Mouse (Mus musculus): ENCODE measurements around the gene Kcmf1. TPM values are rescaled to one million over a fixed set of nuclear protein-coding genes. Genes with fewer than 3 reads are reported as not detected.
"Not testable (repeated sequence)": the region's sequence is repeated elsewhere in the genome, so short reads cannot be mapped to it uniquely, and the experiment has no call there.

The Kcmf1 gene
- polyA plus RNA-seq, 1 experiment from 2014 or later: 32.3 TPM

DNA sequence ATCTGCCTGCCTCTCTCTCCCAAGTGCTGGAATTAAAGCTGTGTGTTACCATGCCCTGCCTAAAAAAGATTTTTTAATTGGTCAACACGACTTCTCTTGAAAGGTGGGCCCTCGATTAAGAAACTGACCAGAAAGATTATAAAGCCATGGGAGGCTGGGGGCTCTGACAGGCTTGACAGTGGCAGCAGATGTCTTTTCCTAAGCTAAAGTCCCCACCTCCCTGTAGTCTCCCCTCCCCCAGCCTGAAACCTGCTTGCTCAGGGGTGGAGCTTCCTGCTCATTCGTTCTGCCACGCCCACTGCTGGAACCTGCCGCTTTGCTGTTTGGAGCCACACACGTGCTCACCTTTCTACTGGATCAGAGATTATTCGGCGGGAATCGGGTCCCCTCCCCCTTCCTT is 71.7 kb downstream of the Kcmf1 start:
- Histone ChIP-seq H3K4me1 (peaks cover 17% of the 10 kb centered on the region), H3K27me3 (replicated peaks; ENCODE audit: low read depth, poor library complexity, severe bottlenecking) (peaks cover 22% of the 10 kb centered on the region)
- 5% methylated on average over 9 of the region's 9 CpGs for WGBS
- H3K9me3 ChIP-seq; H3K27ac ChIP-seq (replicated peaks); DNase-seq (ENCODE audit: low spot score); H3K36me3 ChIP-seq (replicated peaks); H3K4me3 ChIP-seq: not testable (repeated sequence)

DNA sequence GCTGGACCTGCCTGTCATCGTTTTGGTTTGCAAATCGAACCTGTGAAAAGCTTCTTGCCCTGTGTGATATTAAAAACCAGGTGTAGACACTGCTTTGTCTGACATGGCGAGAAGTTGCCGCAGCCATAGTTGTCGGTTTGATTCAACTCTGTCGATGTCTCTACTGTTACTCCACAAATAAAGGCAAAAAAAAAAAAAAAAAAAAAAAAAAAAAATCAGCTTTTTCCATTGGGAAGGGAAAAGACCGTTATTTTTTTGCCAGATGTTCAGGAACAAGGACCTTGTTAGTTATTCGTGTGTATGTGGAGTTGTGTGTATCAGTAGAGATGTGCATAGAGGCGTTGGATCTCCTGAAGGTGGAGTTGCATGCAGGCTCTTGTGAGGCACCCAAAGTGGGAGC is 74.0 kb downstream of the Kcmf1 start:
- Histone ChIP-seq H3K27ac (replicated peaks) (no peak overlapping the region; the same call in 1 of the 2 replicates), H3K9me3 (peaks cover 3% of the 10 kb centered on the region; the same call in 1 of the 2 replicates), H3K4me3 (peak overlapping the region; percentile 52), H3K27me3 (replicated peaks; ENCODE audit: low read depth, poor library complexity, severe bottlenecking) (peaks cover 22% of the 10 kb centered on the region), H3K4me1 (peaks cover 17% of the 10 kb centered on the region), H3K36me3 (replicated peaks) (no peaks in the 10 kb centered on the region)
- DNase-seq (ENCODE audit: low spot score): no peak
- WGBS: 51% methylated on average over 9 of the region's 9 CpGs

DNA sequence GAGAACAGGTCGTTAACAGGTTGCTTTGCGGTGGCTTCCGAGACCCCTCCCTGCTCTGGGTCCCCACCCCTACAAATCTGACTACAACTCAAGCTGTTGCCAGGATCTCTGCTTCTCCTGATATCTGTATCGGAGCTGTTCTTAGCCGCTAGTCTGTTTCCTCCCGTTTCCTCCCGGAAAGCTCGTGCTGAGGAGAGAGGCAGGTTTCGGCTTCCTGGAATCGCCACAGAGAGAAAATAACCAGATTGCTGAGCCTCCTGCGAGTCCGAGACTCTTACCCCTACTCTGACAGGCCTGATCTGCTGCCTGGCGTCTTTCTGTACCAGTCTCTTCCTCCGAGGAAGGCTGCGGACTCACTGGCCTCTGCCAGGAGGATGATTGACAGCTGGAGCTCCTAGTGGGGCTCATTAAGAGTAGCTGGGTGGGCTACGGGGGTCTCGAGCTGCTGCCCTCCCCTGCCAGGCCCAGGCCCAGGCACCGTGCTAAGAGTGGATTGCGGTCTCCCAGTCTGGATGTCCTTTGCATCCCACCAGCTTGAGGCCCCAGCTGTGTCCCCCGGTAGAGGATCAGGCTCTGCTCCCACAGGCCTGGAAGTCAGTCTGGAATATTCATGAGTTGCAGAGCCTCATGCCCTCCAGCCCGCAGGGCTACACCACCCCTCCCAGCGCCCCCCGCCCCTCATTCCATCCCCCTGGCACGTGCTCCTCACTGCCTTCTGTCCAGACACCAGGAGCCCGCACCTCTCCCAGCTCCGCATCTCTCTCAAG is 74.6 kb downstream of the Kcmf1 start:
- Histone ChIP-seq H3K36me3 (replicated peaks) (no peaks in the 10 kb centered on the region), H3K27ac (replicated peaks) (peak overlapping the region; percentile 78), H3K27me3 (replicated peaks; ENCODE audit: low read depth, poor library complexity, severe bottlenecking) (peaks cover 22% of the 10 kb centered on the region), H3K4me3 (peak overlapping the region; percentile 52), H3K4me1 (peaks cover 17% of the 10 kb centered on the region), H3K9me3 (peaks cover 3% of the 10 kb centered on the region; the same call in 1 of the 2 replicates)
- WGBS: 5% methylated on average over 26 of the region's 26 CpGs
- peak; percentile 55 for DNase-seq (ENCODE audit: low spot score)

DNA sequence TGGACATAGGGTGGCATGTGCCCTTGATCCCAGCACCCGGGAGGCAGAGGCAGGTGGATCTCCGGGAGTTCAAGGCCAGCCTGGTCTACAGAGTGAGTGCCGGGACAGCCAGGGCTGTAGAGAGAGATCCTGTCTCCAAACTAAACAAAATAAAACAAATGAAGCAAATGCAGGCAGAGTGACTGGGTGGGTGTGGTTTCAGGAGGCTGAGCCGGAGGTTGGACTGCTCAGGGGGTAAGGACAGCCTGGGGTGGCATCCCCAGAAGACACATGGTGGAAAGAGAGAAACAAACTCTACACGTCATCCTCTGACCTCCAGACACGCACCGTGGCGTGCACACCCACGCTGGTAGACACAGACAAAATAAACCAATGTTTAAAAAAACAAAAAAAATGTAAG is 86.3 kb downstream of the Kcmf1 start:
- H3K36me3 ChIP-seq (replicated peaks): no peaks in the 10 kb centered on the region
- DNase-seq (ENCODE audit: low spot score): no peak
- H3K27ac ChIP-seq (replicated peaks): no peak overlapping the region
- H3K27me3 ChIP-seq (replicated peaks; ENCODE audit: low read depth, poor library complexity, severe bottlenecking): no peaks in the 10 kb centered on the region
- no peaks in the 10 kb centered on the region for H3K4me1 ChIP-seq
- H3K9me3 ChIP-seq: no peaks in the 10 kb centered on the region
- no peak overlapping the region for H3K4me3 ChIP-seq
- 79% methylated on average over 9 of the region's 9 CpGs for WGBS

DNA sequence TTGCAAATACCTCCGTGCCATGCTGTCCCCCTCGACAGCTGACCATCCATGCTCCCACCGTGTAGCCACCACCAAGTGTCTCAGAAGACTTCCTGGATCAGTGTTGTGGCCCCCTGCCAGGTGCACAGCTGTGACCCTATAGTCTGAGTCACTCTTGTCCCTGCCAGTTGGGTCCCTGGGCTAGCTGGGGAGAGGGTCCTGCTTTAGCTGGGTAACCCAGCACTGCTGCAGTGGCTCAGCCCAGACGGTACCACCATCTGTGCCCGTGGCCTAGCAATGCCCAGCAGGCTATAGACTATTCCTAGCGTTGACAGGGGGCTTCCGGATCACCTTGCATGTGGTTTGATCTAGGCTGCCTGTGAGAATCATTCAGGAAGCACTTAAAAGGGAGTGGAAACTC is 89.5 kb downstream of the Kcmf1 start:
- no peak overlapping the region for H3K27ac ChIP-seq (replicated peaks)
- H3K4me1 ChIP-seq: no peaks in the 10 kb centered on the region
- no peaks in the 10 kb centered on the region for H3K27me3 ChIP-seq (replicated peaks; ENCODE audit: low read depth, poor library complexity, severe bottlenecking)
- no peaks in the 10 kb centered on the region for H3K36me3 ChIP-seq (replicated peaks)
- no peak overlapping the region for H3K4me3 ChIP-seq
- WGBS: 79% methylated on average over 7 of the region's 7 CpGs
- no peak for DNase-seq (ENCODE audit: low spot score)
- no peaks in the 10 kb centered on the region for H3K9me3 ChIP-seq

DNA sequence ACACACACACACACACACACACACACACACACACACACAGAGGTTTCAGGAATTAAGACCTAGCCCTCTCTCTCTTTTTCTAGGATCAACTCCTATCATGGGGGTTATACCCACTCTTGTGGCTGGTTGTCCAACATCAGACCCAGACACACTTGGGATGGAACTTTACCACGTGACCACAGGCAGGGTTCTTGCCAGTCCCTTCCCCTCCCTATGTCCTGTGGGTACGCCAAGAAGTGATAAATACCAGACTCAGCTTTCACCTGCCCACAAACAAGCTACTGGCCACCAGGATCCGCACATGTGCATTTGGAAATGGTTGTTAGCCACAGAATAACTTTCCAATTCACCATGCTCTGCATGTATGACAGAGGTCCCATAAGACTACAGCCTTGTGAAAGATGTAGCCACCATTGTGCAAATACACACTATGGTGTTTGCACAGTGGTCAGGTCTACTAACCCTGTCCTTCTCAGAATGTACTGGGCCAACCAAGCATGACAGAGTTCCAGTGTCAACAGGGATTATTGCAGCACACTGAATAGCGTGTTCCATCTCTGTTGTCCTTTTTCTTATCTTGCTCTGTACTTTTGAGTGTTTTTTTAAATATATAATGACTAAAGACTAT is 90.1 kb downstream of the Kcmf1 start:
- H3K27me3 ChIP-seq (replicated peaks; ENCODE audit: low read depth, poor library complexity, severe bottlenecking): no peaks in the 10 kb centered on the region
- H3K27ac ChIP-seq (replicated peaks): no peak overlapping the region
- no peak for DNase-seq (ENCODE audit: low spot score)
- H3K4me1 ChIP-seq: no peaks in the 10 kb centered on the region
- H3K9me3 ChIP-seq: no peaks in the 10 kb centered on the region
- no peak overlapping the region for H3K4me3 ChIP-seq
- no peaks in the 10 kb centered on the region for H3K36me3 ChIP-seq (replicated peaks)
- 77% methylated on average over 4 of the region's 4 CpGs for WGBS

DNA sequence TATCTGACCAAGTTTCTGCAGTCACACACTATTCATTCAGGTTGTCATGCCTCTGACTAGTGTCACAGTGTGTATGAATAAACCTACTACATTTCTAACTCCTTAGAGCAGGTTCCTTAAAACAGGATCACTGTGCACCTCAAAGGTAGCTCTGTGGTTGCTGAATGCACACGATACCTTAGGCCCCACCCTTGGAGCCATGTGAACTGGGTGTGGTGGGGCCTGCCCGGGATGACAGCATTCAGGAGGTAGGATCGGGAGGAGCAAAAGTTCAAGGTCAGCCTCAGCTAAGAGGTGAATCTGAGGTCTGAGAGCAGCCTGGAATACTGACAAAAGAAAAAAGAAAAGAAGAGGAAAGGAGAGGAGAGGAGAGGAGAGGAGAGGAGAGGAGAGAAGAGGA is 91.4 kb downstream of the Kcmf1 start:
- H3K9me3 ChIP-seq: no peaks in the 10 kb centered on the region
- no peak overlapping the region for H3K27ac ChIP-seq (replicated peaks)
- 71% methylated on average over 3 of the region's 3 CpGs for WGBS
- H3K4me3 ChIP-seq: no peak overlapping the region
- no peak for DNase-seq (ENCODE audit: low spot score)
- no peaks in the 10 kb centered on the region for H3K36me3 ChIP-seq (replicated peaks)
- H3K27me3 ChIP-seq (replicated peaks; ENCODE audit: low read depth, poor library complexity, severe bottlenecking): no peaks in the 10 kb centered on the region
- no peaks in the 10 kb centered on the region for H3K4me1 ChIP-seq

DNA sequence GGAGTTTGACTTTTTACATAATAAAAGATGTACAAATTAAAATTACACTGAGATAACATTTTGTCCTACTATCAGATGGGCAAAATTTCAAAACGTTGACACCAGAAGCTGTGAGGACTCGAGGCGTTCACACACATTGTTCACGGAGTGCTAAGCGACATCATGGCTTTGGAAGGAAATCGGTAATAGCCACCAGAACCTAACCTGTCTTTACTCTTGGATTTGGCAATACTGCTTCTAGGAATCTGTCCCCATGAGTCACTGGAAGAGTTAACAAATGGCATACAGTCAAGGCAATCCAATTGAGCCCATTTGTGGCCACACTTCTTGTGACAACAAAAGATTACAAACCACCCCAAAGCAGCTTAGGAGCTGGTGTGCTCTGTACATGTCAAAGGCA is 96.1 kb downstream of the Kcmf1 start:
- Histone ChIP-seq H3K36me3 (replicated peaks) (no peaks in the 10 kb centered on the region), H3K27me3 (replicated peaks; ENCODE audit: low read depth, poor library complexity, severe bottlenecking) (no peaks in the 10 kb centered on the region), H3K4me3 (no peak overlapping the region), H3K9me3 (no peaks in the 10 kb centered on the region), H3K27ac (replicated peaks) (no peak overlapping the region), H3K4me1 (no peaks in the 10 kb centered on the region)
- 89% methylated on average over 6 of the region's 6 CpGs for WGBS
- DNase-seq (ENCODE audit: low spot score): no peak

DNA sequence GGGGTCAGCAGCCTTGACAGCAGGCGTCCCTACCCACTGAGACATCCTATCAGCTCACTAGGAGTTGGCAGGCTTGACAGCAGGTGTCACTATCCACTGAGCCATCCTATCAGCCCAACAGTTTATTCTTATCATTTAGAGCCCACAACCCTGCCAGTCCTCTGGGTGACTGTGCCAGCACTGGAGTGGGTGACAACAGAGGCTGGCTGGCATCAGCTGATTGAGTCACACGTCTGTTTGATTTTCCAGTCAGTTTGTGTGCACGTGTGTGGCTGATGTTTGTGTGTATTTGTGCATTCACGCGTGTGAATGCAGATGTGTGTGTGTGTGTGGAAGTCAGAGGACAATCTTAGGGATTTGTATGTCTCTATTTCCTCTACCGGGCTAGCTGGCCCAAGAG is 97.7 kb downstream of the Kcmf1 start:
- DNase-seq (ENCODE audit: low spot score): no peak

DNA sequence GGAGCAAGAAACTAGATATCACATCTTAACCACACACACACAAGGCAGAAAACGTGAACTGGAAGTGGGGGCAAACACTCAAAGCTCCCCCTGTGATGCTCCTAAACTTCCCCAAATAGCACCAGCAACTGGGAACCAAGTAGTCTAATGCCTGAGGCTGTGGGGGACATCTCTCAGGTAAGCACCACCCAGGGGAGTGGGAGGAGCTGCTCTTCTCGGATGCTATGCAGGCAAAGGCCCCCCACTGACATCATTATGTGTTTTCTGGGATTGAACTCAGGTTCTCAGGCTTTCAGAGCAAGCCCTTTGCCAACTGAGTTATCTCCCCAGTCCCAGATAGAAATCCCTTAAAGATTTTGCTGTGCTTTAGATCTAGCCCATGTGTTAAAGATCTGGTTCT is 99.1 kb downstream of the Kcmf1 start:
- 46% methylated on average over 2 of the region's 2 CpGs for whole genome bisulfite sequencing
- no peaks in the 10 kb centered on the region for H3K36me3 ChIP-seq (replicated peaks)
- H3K27me3 ChIP-seq (replicated peaks; ENCODE audit: low read depth, poor library complexity, severe bottlenecking): no peaks in the 10 kb centered on the region
- peaks cover under 1% of the 10 kb centered on the region; the same call in 1 of the 2 replicates for H3K4me1 ChIP-seq
- DNase-seq (ENCODE audit: low spot score): no peak
- no peak overlapping the region for H3K4me3 ChIP-seq
- no peaks in the 10 kb centered on the region for H3K9me3 ChIP-seq
- H3K27ac ChIP-seq (replicated peaks): no peak overlapping the region

More for the DNA sequence above, 97.7 kb downstream of the Kcmf1 start:
- Histone ChIP-seq H3K4me3 (no peak overlapping the region), H3K36me3 (replicated peaks) (no peaks in the 10 kb centered on the region), H3K27ac (replicated peaks) (no peak overlapping the region), H3K27me3 (replicated peaks; ENCODE audit: low read depth, poor library complexity, severe bottlenecking) (no peaks in the 10 kb centered on the region), H3K4me1 (no peaks in the 10 kb centered on the region), H3K9me3 (no peaks in the 10 kb centered on the region)
- WGBS: 89% methylated on average over 6 of the region's 6 CpGs

DNA sequence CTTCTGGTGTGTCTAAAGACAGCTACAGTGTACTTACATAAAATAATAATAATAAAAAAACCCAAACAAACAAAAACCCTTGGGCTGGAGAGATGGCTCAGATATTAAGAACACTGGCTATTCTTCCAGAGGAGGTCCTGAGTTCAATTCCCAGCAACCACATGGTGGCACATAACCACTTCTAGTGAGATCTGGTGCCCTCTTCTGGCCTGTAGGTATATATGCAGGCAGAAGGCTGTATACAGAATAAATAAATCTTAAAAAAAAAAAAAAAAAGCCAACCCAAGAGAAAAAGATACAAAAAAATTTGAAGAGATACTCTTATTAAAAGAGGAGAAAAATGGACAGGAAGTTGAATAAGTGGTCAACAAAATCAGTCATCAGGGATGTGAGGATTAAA is 102.0 kb downstream of the Kcmf1 start:
- H3K27me3 ChIP-seq (replicated peaks; ENCODE audit: low read depth, poor library complexity, severe bottlenecking): no peaks in the 10 kb centered on the region; the same call in 1 of the 2 replicates
- no peaks in the 10 kb centered on the region for H3K36me3 ChIP-seq (replicated peaks)
- H3K4me3 ChIP-seq: no peak overlapping the region
- no peak for DNase-seq (ENCODE audit: low spot score)
- no peak overlapping the region for H3K27ac ChIP-seq (replicated peaks)
- no peaks in the 10 kb centered on the region for H3K9me3 ChIP-seq
- peaks cover 10% of the 10 kb centered on the region for H3K4me1 ChIP-seq

DNA sequence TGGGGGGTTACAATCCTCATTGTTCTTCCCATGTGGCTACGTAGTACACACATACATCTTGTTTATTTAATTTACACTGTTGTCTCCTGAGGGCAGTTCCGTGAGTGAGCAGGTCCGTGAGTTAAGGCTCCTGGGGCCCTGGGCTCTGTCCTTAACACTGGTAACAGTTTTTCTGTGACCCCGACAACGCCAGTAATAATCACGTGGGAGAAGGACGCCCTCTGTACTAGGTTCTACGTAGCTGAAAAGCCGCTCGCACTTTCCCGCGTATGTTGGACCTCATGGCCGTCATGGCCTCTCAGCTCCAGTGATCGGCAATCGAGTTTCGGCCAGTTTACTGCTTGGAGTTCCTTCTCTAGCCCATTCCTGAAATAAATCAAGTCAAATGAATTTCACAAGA is 104.3 kb downstream of the Kcmf1 start:
- 49% methylated on average over 16 of the region's 16 CpGs for WGBS
- H3K27ac ChIP-seq (replicated peaks): peak overlapping the region; percentile 14; the same call in 1 of the 2 replicates

DNA sequence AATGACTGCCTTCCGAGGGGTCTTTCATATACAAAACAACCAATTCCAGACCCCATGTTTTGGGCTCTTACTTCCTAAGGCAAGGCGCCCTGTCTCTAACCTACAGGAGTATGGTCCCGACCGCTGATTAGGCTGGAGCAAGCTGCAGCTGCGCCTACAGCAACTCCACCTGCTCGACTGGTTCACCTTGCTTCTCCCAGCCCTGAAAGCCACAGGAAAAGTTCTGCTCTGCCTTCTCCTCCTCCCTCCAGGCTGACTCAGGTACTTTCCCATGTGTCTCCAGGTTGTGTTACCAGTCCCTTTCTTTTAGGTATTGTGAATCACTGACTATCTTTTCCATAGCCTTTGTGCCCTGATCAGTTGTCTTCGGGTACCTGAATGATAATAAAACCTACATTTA is 104.9 kb downstream of the Kcmf1 start:
- Histone ChIP-seq H3K27me3 (replicated peaks; ENCODE audit: low read depth, poor library complexity, severe bottlenecking) (peaks cover 6% of the 10 kb centered on the region; the same call in 1 of the 2 replicates), H3K4me1 (peaks cover 11% of the 10 kb centered on the region), H3K27ac (replicated peaks) (no peak overlapping the region), H3K9me3 (no peaks in the 10 kb centered on the region), H3K4me3 (peak overlapping the region; percentile 15; the same call in 1 of the 2 replicates), H3K36me3 (replicated peaks) (no peaks in the 10 kb centered on the region)
- DNase-seq (ENCODE audit: low spot score): no peak
- WGBS: 47% methylated on average over 7 of the region's 7 CpGs

More for the DNA sequence above, 104.3 kb downstream of the Kcmf1 start:
- peak overlapping the region; percentile 15; the same call in 1 of the 2 replicates for H3K4me3 ChIP-seq
- H3K27me3 ChIP-seq (replicated peaks; ENCODE audit: low read depth, poor library complexity, severe bottlenecking): peaks cover 2% of the 10 kb centered on the region; the same call in 1 of the 2 replicates
- peaks cover 10% of the 10 kb centered on the region for H3K4me1 ChIP-seq
- peak; percentile 21 for DNase-seq (ENCODE audit: low spot score)
- no peaks in the 10 kb centered on the region for H3K36me3 ChIP-seq (replicated peaks)
- no peaks in the 10 kb centered on the region for H3K9me3 ChIP-seq
